Mouse (Mus musculus): ENCODE results near the gene 0610012G03Rik.

Gene 0610012G03Rik

GRCm38 (mm10) chr16:31932840-31933697, 15.2 kb downstream of the 0610012G03Rik start:
- DNase-seq (ENCODE audit: low spot score in 2 of 2): peak; percentile 91 to 93

- peak in 1 of 2 experiments; percentile 56 for DNase-seq (ENCODE audit: low spot score in 2 of 2)
Measured at GRCm38 (mm10) chr16:31932255-31932654, 16.0 kb downstream of the 0610012G03Rik start.

DNA sequence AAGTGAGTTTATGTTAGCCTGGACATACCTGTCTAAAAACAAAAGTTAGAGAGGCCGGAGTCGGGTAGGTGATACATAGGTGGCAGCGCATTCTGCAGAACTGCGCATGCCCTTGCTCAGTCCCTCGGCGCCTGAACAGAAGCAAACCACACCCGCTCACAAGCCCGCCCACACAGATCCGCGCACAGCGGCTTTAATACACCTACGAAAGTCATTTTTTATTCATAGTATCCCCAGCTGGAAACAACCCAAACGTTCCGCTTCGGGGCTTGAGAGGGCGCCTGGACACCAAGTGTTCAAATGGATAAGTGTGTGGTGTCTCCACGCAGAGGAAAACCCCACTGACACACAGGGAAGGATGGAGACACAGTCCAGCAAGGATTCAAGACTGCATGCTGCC, 17.0 kb downstream of the 0610012G03Rik start:
- peak in 1 of 2 experiments; percentile 61 for DNase-seq (ENCODE audit: low spot score in 2 of 2)

DNA sequence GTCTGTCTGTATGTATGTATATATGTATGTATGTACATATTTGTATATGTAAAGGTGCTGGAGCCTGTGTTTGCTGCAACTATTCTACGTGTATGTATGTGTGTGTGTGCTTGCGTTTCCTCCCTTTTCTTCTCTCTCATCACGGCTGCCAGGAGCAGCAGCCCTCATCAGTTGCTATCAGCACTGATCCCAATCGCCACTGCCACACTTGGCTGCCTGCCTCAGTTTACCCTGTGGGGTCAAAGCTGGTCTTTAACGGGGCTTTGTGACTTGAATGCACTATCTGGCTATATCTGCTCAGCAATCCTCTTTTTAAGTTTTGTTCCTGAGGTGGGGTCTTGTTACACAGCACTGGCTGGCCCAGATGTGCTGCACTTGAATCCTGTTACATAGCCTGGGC, 20.9 kb downstream of the 0610012G03Rik start:
- DNase-seq (ENCODE audit: low spot score in 2 of 2): no peak

GRCm38 (mm10) chr16:31926547-31927182, 21.6 kb downstream of the 0610012G03Rik start:
- no peak for DNase-seq (ENCODE audit: low spot score in 2 of 2)

DNA sequence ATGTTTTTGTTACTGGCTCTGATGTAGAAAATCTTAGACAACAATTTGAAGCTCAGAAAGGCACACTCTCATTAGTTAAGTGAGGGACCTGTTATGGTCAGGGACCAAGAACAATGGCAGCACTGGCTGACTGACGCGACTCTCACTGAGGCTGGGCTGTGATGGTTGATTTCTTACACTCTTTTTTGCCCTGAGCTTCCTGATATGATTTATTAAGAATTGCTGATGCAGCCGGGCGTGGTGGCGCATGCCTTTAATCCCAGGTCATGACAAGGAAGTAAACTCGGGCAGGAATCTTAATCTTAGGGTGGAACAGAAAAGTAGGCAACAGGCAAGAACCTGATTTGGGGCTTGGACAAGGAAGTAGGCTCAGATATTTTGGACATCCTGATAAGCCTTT, 22.2 kb downstream of the 0610012G03Rik start:
- no peak for DNase-seq (ENCODE audit: low spot score in 2 of 2)

DNA sequence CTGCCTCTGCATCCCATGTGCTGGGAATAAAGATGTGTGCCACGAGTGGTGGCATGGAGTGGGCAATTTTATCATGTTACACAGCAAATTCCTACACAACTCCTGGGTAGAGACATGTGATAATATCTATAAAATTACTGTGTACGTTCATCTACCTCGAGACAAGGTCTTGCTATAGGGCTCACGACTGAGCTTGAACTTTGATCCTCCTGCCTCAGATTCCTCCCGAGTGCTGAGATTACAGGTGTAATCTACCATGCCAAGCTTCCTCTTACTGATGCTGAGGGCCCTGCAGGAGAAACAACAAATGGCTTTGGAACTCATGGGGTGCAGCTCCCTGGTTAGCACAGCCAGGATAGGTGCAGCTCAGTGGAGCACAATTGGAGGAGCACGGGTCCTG, 23.9 kb downstream of the 0610012G03Rik start:
- no peak for DNase-seq (ENCODE audit: low spot score in 2 of 2)

DNA sequence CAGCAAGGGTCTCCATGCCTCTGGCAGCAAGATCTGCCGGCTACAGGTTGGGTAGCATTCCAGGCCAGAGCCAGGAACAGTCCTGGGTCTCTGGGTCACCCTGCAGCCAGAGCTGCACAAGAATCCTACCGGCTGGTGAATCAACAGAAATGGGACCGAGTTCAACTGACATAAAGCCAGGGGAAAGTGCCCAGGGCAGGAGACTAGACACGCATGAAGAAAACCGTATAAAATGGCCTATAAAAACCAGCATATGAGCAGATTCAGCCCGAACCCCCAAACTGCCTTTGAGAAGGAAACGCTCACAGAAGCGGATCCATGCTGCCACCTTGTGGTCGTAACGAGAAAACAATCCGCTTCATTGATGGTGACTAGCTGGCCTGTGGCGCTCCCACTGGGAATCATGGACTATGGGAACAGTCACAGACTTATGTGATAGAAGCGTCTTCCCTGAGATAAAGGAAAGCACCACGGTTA, 30.0 kb downstream of the 0610012G03Rik start:
- peak in 1 of 2 experiments; percentile 95 for DNase-seq (ENCODE audit: low spot score in 2 of 2)

DNA sequence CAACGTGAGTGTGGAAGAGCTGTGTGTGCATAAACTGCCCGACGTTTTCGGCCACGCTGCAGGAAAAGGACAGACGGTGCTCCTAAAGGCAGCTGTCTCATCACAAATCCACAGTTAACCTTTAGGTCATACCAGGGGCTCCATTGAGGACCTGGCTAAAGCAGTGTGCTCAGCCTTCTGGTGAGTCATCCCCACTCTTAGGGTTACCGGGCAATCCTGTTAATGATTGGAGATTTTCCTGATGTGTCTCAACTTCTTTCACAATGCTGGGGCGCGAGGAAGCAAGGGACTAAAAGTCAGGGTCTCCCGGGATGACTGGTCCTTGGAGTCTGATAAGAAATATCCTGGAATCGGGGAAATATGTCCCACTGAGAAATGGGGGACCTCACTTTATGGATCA, 30.5 kb downstream of the 0610012G03Rik start:
- DNase-seq (ENCODE audit: low spot score in 2 of 2): no peak

DNA sequence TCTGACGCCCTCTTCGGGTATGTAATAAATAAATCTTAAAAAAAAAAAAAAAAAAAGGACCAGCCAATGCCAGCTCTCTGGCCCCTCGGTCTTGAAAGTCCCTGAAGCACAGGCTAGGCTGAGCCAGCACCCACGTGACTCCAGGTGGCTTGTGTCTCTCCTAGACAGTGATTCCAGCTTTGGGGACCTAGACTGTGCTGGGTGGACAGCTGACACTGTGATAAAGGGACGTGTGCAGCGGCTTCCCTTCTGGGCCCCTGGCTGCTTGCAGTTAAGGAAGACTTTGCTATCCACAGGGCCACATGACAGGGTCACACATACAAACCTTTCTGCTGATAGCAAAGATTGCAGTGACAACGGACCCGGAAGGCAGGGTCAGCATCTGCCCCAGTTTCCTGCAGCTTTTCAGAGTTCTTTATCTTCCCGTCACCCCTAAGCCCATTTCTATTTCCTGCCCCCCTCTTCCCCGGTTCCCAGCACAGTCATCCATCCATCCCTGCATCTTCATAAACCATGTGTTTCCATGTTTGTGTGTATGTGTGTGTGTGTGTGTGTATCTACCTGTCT, 37.9 kb downstream of the 0610012G03Rik start:
- DNase-seq (ENCODE audit: low spot score in 2 of 2): no peak

DNA sequence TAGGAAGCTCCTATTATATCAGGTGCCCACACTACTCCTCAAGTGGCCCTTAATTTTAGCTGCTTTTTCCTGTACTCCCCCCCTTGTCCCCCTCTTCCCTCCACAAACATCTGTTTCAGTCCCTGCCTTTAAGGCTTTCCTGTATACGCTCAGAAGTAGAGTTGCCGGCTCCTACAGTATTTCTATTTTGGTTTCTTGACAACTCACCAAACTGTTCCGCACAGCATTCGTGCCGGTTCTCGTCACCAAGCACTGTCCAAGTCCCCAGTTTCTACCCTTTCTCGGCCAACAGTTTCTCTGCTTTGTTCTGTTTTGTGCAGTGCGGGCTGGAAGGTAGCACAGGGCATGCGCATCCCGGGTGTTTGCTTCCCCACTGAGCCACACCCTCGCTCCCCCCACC, 39.3 kb downstream of the 0610012G03Rik start:
- DNase-seq (ENCODE audit: low spot score in 2 of 2): peak in 1 of 2 experiments; percentile 74

GRCm38 (mm10) chr16:31906896-31907295, 41.4 kb downstream of the 0610012G03Rik start:
- peak in 1 of 2 experiments; percentile 39 for DNase-seq (ENCODE audit: low spot score in 2 of 2)

- DNase-seq (ENCODE audit: low spot score in 2 of 2): peak in 1 of 2 experiments; percentile 42
Measured at GRCm38 (mm10) chr16:31905891-31906825, 42.1 kb downstream of the 0610012G03Rik start.

- no peak for DNase-seq (ENCODE audit: low spot score in 2 of 2)
Measured at GRCm38 (mm10) chr16:31905331-31905730, 43.0 kb downstream of the 0610012G03Rik start.

GRCm38 (mm10) chr16:31903239-31903638, 45.1 kb downstream of the 0610012G03Rik start:
- peak in 1 of 2 experiments; percentile 47 for DNase-seq (ENCODE audit: low spot score in 2 of 2)

- DNase-seq (ENCODE audit: low spot score in 2 of 2): no peak
Measured at GRCm38 (mm10) chr16:31901886-31902285, 46.4 kb downstream of the 0610012G03Rik start.

- peak; percentile 87 to 94 for DNase-seq (ENCODE audit: low spot score in 2 of 2)
Measured at GRCm38 (mm10) chr16:31898546-31899326, 49.6 kb downstream of the 0610012G03Rik start.
